Mouse (Mus musculus): ENCODE data around the gene Fabp6. TPM values are rescaled to one million over a fixed set of nuclear protein-coding genes. Genes with fewer than 3 reads are reported as not detected.

Gene Fabp6
- total RNA-seq (2021), result not detected

GRCm38 (mm10) chr11:43601440-43601839, at the start of gene Fabp6:
Gene Fabp6, minus strand, starts transcription at chr11:43601540.
- no peak for DNase-seq

GRCm38 (mm10) chr11:43645286-43645685, 43.9 kb upstream of the Fabp6 start:
- DNase-seq, result no peak

- DNase-seq, result peak; percentile 94
Observed at GRCm38 (mm10) chr11:43643180-43643591, 41.8 kb upstream of the Fabp6 start.

- DNase-seq, result no peak
Observed at GRCm38 (mm10) chr11:43638486-43638885, 37.1 kb upstream of the Fabp6 start.

GRCm38 (mm10) chr11:43636761-43637160, 35.4 kb upstream of the Fabp6 start:
- DNase-seq, result no peak

GRCm38 (mm10) chr11:43633658-43634401, 32.5 kb upstream of the Fabp6 start:
- DNase-seq, result peak; percentile 86

GRCm38 (mm10) chr11:43633165-43633564, 31.8 kb upstream of the Fabp6 start:
- no peak for DNase-seq

GRCm38 (mm10) chr11:43632566-43632965, 31.2 kb upstream of the Fabp6 start:
- no peak for DNase-seq

- DNase-seq, result no peak
Observed at GRCm38 (mm10) chr11:43631645-43632044, 30.3 kb upstream of the Fabp6 start.

- no peak for DNase-seq
Observed at GRCm38 (mm10) chr11:43626927-43627645, 25.7 kb upstream of the Fabp6 start.

GRCm38 (mm10) chr11:43626300-43626926, 25.1 kb upstream of the Fabp6 start:
- peak; percentile 74 for DNase-seq

- DNase-seq, result no peak
Observed at GRCm38 (mm10) chr11:43624341-43624740, 23.0 kb upstream of the Fabp6 start.

- no peak for DNase-seq
Observed at GRCm38 (mm10) chr11:43621769-43622168, 20.4 kb upstream of the Fabp6 start.

GRCm38 (mm10) chr11:43618403-43618802, 17.1 kb upstream of the Fabp6 start:
- peak; percentile 48 for DNase-seq

GRCm38 (mm10) chr11:43617924-43618323, 16.6 kb upstream of the Fabp6 start:
- peak; percentile 79 for DNase-seq

- DNase-seq, result peak; percentile 90
Observed at GRCm38 (mm10) chr11:43612834-43613488, 11.6 kb upstream of the Fabp6 start.

- no peak for DNase-seq
Observed at GRCm38 (mm10) chr11:43610662-43611033, 9.3 kb upstream of the Fabp6 start.

- no peak for DNase-seq
Observed at GRCm38 (mm10) chr11:43610006-43610661, 8.8 kb upstream of the Fabp6 start.

- DNase-seq, result no peak
Observed at GRCm38 (mm10) chr11:43608440-43608839, 7.1 kb upstream of the Fabp6 start.

- DNase-seq, result no peak
Observed at GRCm38 (mm10) chr11:43605859-43606258, 4.5 kb upstream of the Fabp6 start.

- no peak for DNase-seq
Observed at GRCm38 (mm10) chr11:43604891-43605290, 3.6 kb upstream of the Fabp6 start.

- no peak for DNase-seq
Observed at GRCm38 (mm10) chr11:43604207-43604606, 2.9 kb upstream of the Fabp6 start.

Data from heart, postnatal 4 days (tissue).